Mouse (Mus musculus): ENCODE measurements around the gene Zfp583. TPM values are rescaled to one million over a fixed set of nuclear protein-coding genes. Genes with fewer than 3 reads are reported as not detected.

Zfp583 gene
- polyA plus RNA-seq, 1 experiment from 2014 or later = 5.9 TPM

- Histone ChIP-seq H3K9ac (ENCODE audit: low read length) (no peak overlapping the region), H3K36me3 (ENCODE audit: control insufficient read depth, insufficient read depth, low read length) (no peaks in the 10 kb centered on the region), H3K4me3 (replicated peaks; ENCODE audit: low read length) (no peak overlapping the region), H3K27ac (ENCODE audit: low read length) (no peak overlapping the region), H3K27me3 (ENCODE audit: control insufficient read depth, insufficient read depth, low read length) (no peaks in the 10 kb centered on the region), H3K4me2 (ENCODE audit: low read depth, low read length) (no peak overlapping the region), H3K4me1 (ENCODE audit: control insufficient read depth, insufficient read depth, low read length) (no peaks in the 10 kb centered on the region), H3K9me3 (replicated peaks; ENCODE audit: control insufficient read depth, low read length) (no peaks in the 10 kb centered on the region)
- ATAC-seq (ENCODE audit: insufficient read depth, low FRiP score) = no peak
- 65% methylated on average over 8 of the region's 8 CpGs for WGBS
Measured at GRCm38 (mm10) chr7:6265695-6266094, 65.4 kb downstream of the Zfp583 start.

Other genes with a start within 250 kb of the Zfp583 start
- gene Zfp787, start 175.3 kb downstream of the Zfp583 start, polyA plus RNA-seq (2015; fragmentation: Nextera tagmentation; extraction: Ambion mirVana) = 15.0 and 22.0 TPM in 2 replicates
- gene Zfp444, start 159.1 kb downstream of the Zfp583 start, polyA plus RNA-seq (2015; fragmentation: Nextera tagmentation; extraction: Ambion mirVana) = 28.8 and 32.7 TPM in 2 replicates
- gene Galp, start 134.2 kb downstream of the Zfp583 start, polyA plus RNA-seq (2015; fragmentation: Nextera tagmentation; extraction: Ambion mirVana) = not detected in 2 replicates
- not detected in 2 replicates for gene Zscan5b, start 109.0 kb downstream of the Zfp583 start, polyA plus RNA-seq (2015; fragmentation: Nextera tagmentation; extraction: Ambion mirVana)
- not detected in 2 replicates for gene Epp13, start 78.6 kb downstream of the Zfp583 start, polyA plus RNA-seq (2015; fragmentation: Nextera tagmentation; extraction: Ambion mirVana)
- 7.4 and 9.8 TPM in 2 replicates for gene Zfp667, start 44.7 kb downstream of the Zfp583 start, polyA plus RNA-seq (2015; fragmentation: Nextera tagmentation; extraction: Ambion mirVana)
- gene Gm3854, start 12.5 kb upstream of the Zfp583 start, polyA plus RNA-seq (2015; fragmentation: Nextera tagmentation; extraction: Ambion mirVana) = 1.3 and 1.7 TPM in 2 replicates
- gene Zfp78, start 32.0 kb upstream of the Zfp583 start, polyA plus RNA-seq (2015; fragmentation: Nextera tagmentation; extraction: Ambion mirVana) = 2.8 and 3.0 TPM in 2 replicates
- 6.4 and 6.7 TPM in 2 replicates for gene Zfp28, start 52.0 kb upstream of the Zfp583 start, polyA plus RNA-seq (2015; fragmentation: Nextera tagmentation; extraction: Ambion mirVana)
- 0.31 TPM in 1 of 2 replicates, not detected in the other for gene Smim17, start 67.4 kb upstream of the Zfp583 start, polyA plus RNA-seq (2015; fragmentation: Nextera tagmentation; extraction: Ambion mirVana)
- not detected in 2 replicates for gene Gm20715, start 79.0 kb upstream of the Zfp583 start, polyA plus RNA-seq (2015; fragmentation: Nextera tagmentation; extraction: Ambion mirVana)
- gene Olfr1344, start 107.4 kb upstream of the Zfp583 start, polyA plus RNA-seq (2015; fragmentation: Nextera tagmentation; extraction: Ambion mirVana) = not detected in 2 replicates
- not detected in 2 replicates for gene Olfr1336, start 124.9 kb upstream of the Zfp583 start, polyA plus RNA-seq (2015; fragmentation: Nextera tagmentation; extraction: Ambion mirVana)
- not detected in 2 replicates for gene Olfr1346, start 135.8 kb upstream of the Zfp583 start, polyA plus RNA-seq (2015; fragmentation: Nextera tagmentation; extraction: Ambion mirVana)
- not detected in 2 replicates for gene Olfr5, start 155.7 kb upstream of the Zfp583 start, polyA plus RNA-seq (2015; fragmentation: Nextera tagmentation; extraction: Ambion mirVana)
- gene Olfr1347, start 168.5 kb upstream of the Zfp583 start, polyA plus RNA-seq (2015; fragmentation: Nextera tagmentation; extraction: Ambion mirVana) = not detected in 2 replicates
- not detected in 2 replicates for gene Olfr1348, start 177.5 kb upstream of the Zfp583 start, polyA plus RNA-seq (2015; fragmentation: Nextera tagmentation; extraction: Ambion mirVana)
- not detected in 2 replicates for gene Olfr1349, start 191.7 kb upstream of the Zfp583 start, polyA plus RNA-seq (2015; fragmentation: Nextera tagmentation; extraction: Ambion mirVana)
- gene Olfr1350, start 233.6 kb upstream of the Zfp583 start, polyA plus RNA-seq (2015; fragmentation: Nextera tagmentation; extraction: Ambion mirVana) = not detected in 2 replicates